ENCODE assay signal across 28 mouse cellular contexts in the genomic region with DNA sequence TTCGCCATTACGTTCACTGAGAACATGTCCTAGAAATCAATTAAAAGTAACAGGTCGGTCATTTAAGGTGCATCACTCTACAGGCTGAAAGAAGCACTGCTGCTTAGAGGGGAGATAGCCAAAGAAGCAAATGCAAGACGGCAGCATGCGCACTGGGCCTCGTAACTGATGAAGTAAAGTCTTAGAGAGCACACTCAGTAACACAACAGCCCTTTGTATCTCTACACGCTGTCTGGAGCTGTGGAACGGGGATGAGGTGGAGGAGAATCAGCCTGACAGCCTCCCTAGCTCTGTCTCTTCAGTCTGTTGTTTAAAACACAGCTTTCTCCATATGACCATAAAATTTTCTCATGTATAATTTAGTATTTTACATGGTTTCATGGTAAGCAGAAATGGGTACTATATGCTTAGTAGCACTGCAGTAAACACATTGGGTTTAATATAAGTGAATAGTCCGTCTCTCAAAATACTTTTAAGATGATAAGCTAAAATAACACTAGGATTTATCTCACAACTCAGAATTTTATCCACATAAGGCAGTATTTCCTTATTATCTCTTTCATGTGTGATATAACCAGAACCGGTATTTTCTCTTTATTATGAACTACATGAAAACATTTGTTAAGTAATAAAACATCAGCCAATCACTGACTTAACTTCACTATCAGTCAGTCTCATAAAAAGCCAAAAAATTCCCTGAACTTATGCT. TPM values are rescaled to one million over a fixed set of nuclear protein-coding genes. Genes with fewer than 3 reads are reported as not detected.
DNase-seq lines count a peak whose midpoint lies in the region; ATAC-seq lines count a peak whose summit lies in the region.
"Had no signal": no experiment of that assay in that cellular context is flagged by ENCODE, and none has a peak within 500 bp of the region (broad histone marks: within the 10 kb centered on the region; RNA-seq: fewer than 3 reads in every experiment).

No protein-coding gene starts in this region.

- H3K27me3 ChIP-seq in neural tube, embryonic 15.5 days (replicated peaks): no peaks in the 10 kb centered on the region
- no peaks in the 10 kb centered on the region for H3K27me3 ChIP-seq in midbrain, embryonic 14.5 days (ENCODE audit: control insufficient read depth, insufficient read depth, low read length)
- H3K27me3 ChIP-seq: embryonic facial prominence, embryonic 15.5 days; forebrain, embryonic 13.5 days; heart, embryonic 12.5 days; limb, embryonic 15.5 days had no signal

- intact Hi-C loops in heart, postnatal 25 days (cut with DNase I): no loop called here

- DNase-seq in heart, adult 11 months: peak; percentile 51
- no peak for DNase-seq in heart, postnatal 25 days (ENCODE audit: low spot score)
- peak; percentile 10 for DNase-seq in neural tube, embryonic 10.5 days (ENCODE audit: extremely low spot score, low spot score)
- DNase-seq in midbrain, embryonic 14.5 days: peak; percentile 73
- DNase-seq in retina, postnatal 1 day: peak; percentile 11
- no peak for DNase-seq in liver
- DNase-seq in spleen, postnatal 14 days (ENCODE audit: low spot score in 2 of 2): no peak
- DNase-seq: adrenal gland, postnatal 14 days; cerebellum, adult 18-20 months; cerebellum, postnatal 10 days; gastrocnemius, adult 2 months; gastrocnemius, postnatal 36 days; heart, adult 2 months; kidney, adult 2 months; kidney, postnatal 4 days; layer of hippocampus, adult 9-11 months; lung, embryonic 14.5 days; right cerebral cortex, postnatal 4 days; thymus, postnatal 4 days had no signal

- WGBS in neural tube, embryonic 15.5 days: 64% methylated on average over 10 of the region's 10 CpGs
- WGBS in midbrain, embryonic 14.5 days: 30% methylated on average over 10 of the region's 10 CpGs

- no peak overlapping the region for H3K27ac ChIP-seq in neural tube, embryonic 15.5 days (replicated peaks)
- peak overlapping the region; percentile 83 for H3K27ac ChIP-seq in midbrain, embryonic 14.5 days (replicated peaks; ENCODE audit: low read depth, low read length)
- H3K27ac ChIP-seq: embryonic facial prominence, embryonic 10.5 days; embryonic facial prominence, embryonic 15.5 days; forebrain, embryonic 13.5 days; gastrocnemius, adult 2 months; heart, adult 2 months; kidney, postnatal 0 days; limb, embryonic 10.5 days; limb, embryonic 15.5 days; liver, embryonic 14.5 days had no signal

- H3K4me1 ChIP-seq in neural tube, embryonic 15.5 days: no peaks in the 10 kb centered on the region
- peaks cover 6% of the 10 kb centered on the region; the same call in 1 of the 2 replicates for H3K4me1 ChIP-seq in midbrain, embryonic 14.5 days (ENCODE audit: control insufficient read depth, insufficient read depth, low read length)
- H3K4me1 ChIP-seq: embryonic facial prominence, embryonic 10.5 days; limb, embryonic 10.5 days had no signal

- no peaks in the 10 kb centered on the region for H3K9me3 ChIP-seq in neural tube, embryonic 15.5 days (replicated peaks)
- no peaks in the 10 kb centered on the region for H3K9me3 ChIP-seq in midbrain, embryonic 14.5 days (ENCODE audit: control insufficient read depth, low read length)
- H3K9me3 ChIP-seq: embryonic facial prominence, embryonic 10.5 days; embryonic facial prominence, embryonic 15.5 days; forebrain, embryonic 13.5 days; limb, embryonic 10.5 days; limb, embryonic 15.5 days had no signal

- no peak overlapping the region for H3K4me2 ChIP-seq in neural tube, embryonic 15.5 days
- H3K4me2 ChIP-seq in midbrain, embryonic 14.5 days (ENCODE audit: low read length): peak overlapping the region; percentile 50
- H3K4me2 ChIP-seq: embryonic facial prominence, embryonic 15.5 days; forebrain, embryonic 13.5 days; heart, embryonic 12.5 days; limb, embryonic 15.5 days; lung, embryonic 14.5 days had no signal

- no peak overlapping the region for H3K9ac ChIP-seq in neural tube, embryonic 15.5 days (replicated peaks)
- peak overlapping the region; percentile 52 for H3K9ac ChIP-seq in midbrain, embryonic 14.5 days (replicated peaks; ENCODE audit: low read length)
- H3K9ac ChIP-seq: embryonic facial prominence, embryonic 15.5 days; forebrain, embryonic 13.5 days; heart, embryonic 12.5 days; limb, embryonic 15.5 days; liver, embryonic 14.5 days; lung, embryonic 14.5 days had no signal

- no peak overlapping the region for H3K4me3 ChIP-seq in neural tube, embryonic 15.5 days (replicated peaks)
- peak overlapping the region; percentile 26 for H3K4me3 ChIP-seq in midbrain, embryonic 14.5 days (replicated peaks; ENCODE audit: low read depth, low read length)
- H3K4me3 ChIP-seq: embryonic facial prominence, embryonic 10.5 days; embryonic facial prominence, embryonic 15.5 days; forebrain, embryonic 13.5 days; gastrocnemius, adult 2 months; heart, adult 2 months; heart, embryonic 12.5 days; limb, embryonic 10.5 days; limb, embryonic 15.5 days had no signal

- ATAC-seq in neural tube, embryonic 15.5 days (ENCODE audit: low FRiP score): no peak
- ATAC-seq in midbrain, embryonic 14.5 days (ENCODE audit: low FRiP score, low TSS enrichment): peak; percentile 59
- ATAC-seq: forebrain, embryonic 13.5 days had no signal

- no peaks in the 10 kb centered on the region for H3K36me3 ChIP-seq in neural tube, embryonic 15.5 days
- no peaks in the 10 kb centered on the region for H3K36me3 ChIP-seq in midbrain, embryonic 14.5 days (ENCODE audit: control insufficient read depth, insufficient read depth, low read length)
- H3K36me3 ChIP-seq: embryonic facial prominence, embryonic 10.5 days; embryonic facial prominence, embryonic 15.5 days; limb, embryonic 10.5 days; limb, embryonic 15.5 days had no signal

RNA-seq across cellular contexts. Expression of a gene that starts 52.7 kb away (rescaled TPM):
- total RNA-seq in heart, postnatal 25 days (2021): 10 to 100 TPM; 23.5 to 25.5 TPM
- 9.2 and 12.1 TPM in 2 replicates for polyA plus RNA-seq in neural tube, embryonic 15.5 days (2015; fragmentation: Nextera tagmentation; extraction: Ambion mirVana)
- polyA plus RNA-seq in midbrain, embryonic 14.5 days (2014; fragmentation: Nextera tagmentation; extraction: Ambion mirVana): 41.4 and 53.5 TPM in 2 replicates

Comparison
In these comparisons a context has a peak if more than half of its experiments do, and no peak if none do; other contexts are left out.
1. DNase-seq: peak in heart, adult 11 months (single experiment), neural tube, embryonic 10.5 days (single experiment), midbrain, embryonic 14.5 days (single experiment) and retina, postnatal 1 day (single experiment); none in heart, postnatal 25 days (single experiment), liver (single experiment) and spleen, postnatal 14 days (0 of 2).